Mouse (Mus musculus): ENCODE results near the gene Adgb. TPM values are rescaled to one million over a fixed set of nuclear protein-coding genes. Genes with fewer than 3 reads are reported as not detected.
"Not testable (repeated sequence)": the region's sequence is repeated elsewhere in the genome, so short reads cannot be mapped to it uniquely, and the experiment has no call there.

The Adgb gene
- polyA plus RNA-seq (2015; fragmentation: Nextera tagmentation; extraction: Ambion mirVana) = 0.17 and 0.21 TPM in 2 replicates

GRCm38 (mm10) chr10:10471961-10472610 lies at the start of gene Adgb:
Gene Adgb, minus strand, starts transcription at chr10:10472326.
- peak within 1 kb of the TSS; percentile 12; the same call in 1 of the 2 replicates for H3K9ac ChIP-seq
- WGBS = 6% methylated on average over 22 of the region's 22 CpGs
- H3K9me3 ChIP-seq = no peaks in the 10 kb centered on the region
- H3K4me2 ChIP-seq = peak within 1 kb of the TSS; percentile 49
- ATAC-seq (ENCODE audit: insufficient read depth, low FRiP score, low read depth) = peak; percentile 83; the same call in 1 of the 2 replicates
- peak within 1 kb of the TSS; percentile 20; the same call in 1 of the 2 replicates for H3K4me3 ChIP-seq (replicated peaks)
- H3K4me1 ChIP-seq = peaks cover 6% of the 10 kb centered on the region; the same call in 1 of the 2 replicates
- no peaks in the 10 kb centered on the region for H3K27me3 ChIP-seq (replicated peaks)
- H3K27ac ChIP-seq = peak within 1 kb of the TSS; percentile 31; the same call in 1 of the 2 replicates
- no peaks in the 10 kb centered on the region for H3K36me3 ChIP-seq

- ATAC-seq (ENCODE audit: insufficient read depth, low FRiP score, low read depth) = no peak
- H3K9ac ChIP-seq = no peak overlapping the region
- H3K27ac ChIP-seq = no peak overlapping the region
- no peak overlapping the region for H3K4me3 ChIP-seq (replicated peaks)
- H3K9me3 ChIP-seq = no peaks in the 10 kb centered on the region
- 59% methylated on average over 1 of the region's 1 CpGs for WGBS
- H3K4me1 ChIP-seq = no peaks in the 10 kb centered on the region
- H3K27me3 ChIP-seq (replicated peaks) = no peaks in the 10 kb centered on the region
- H3K4me2 ChIP-seq = no peak overlapping the region
- H3K36me3 ChIP-seq = no peaks in the 10 kb centered on the region
Observed at GRCm38 (mm10) chr10:10480139-10480538, 8.0 kb upstream of the Adgb start.

- H3K27ac ChIP-seq; ATAC-seq (ENCODE audit: insufficient read depth, low FRiP score, low read depth); H3K4me3 ChIP-seq (replicated peaks); H3K36me3 ChIP-seq; H3K9me3 ChIP-seq; H3K27me3 ChIP-seq (replicated peaks); H3K4me2 ChIP-seq; H3K4me1 ChIP-seq; H3K9ac ChIP-seq: not testable (repeated sequence)
- WGBS = 50% methylated on average over 10 of the region's 10 CpGs
Observed at GRCm38 (mm10) chr10:10477429-10477828, 5.3 kb upstream of the Adgb start.

GRCm38 (mm10) chr10:10476956-10477355 lies 4.8 kb upstream of the Adgb start:
- H3K27ac ChIP-seq = no peak overlapping the region
- no peak overlapping the region for H3K4me2 ChIP-seq
- no peak overlapping the region for H3K9ac ChIP-seq
- no peaks in the 10 kb centered on the region for H3K9me3 ChIP-seq
- no peak for ATAC-seq (ENCODE audit: insufficient read depth, low FRiP score, low read depth)
- H3K36me3 ChIP-seq = no peaks in the 10 kb centered on the region
- H3K27me3 ChIP-seq (replicated peaks) = no peaks in the 10 kb centered on the region
- H3K4me1 ChIP-seq = peaks cover 5% of the 10 kb centered on the region; the same call in 1 of the 2 replicates
- 30% methylated on average over 5 of the region's 5 CpGs for WGBS
- H3K4me3 ChIP-seq (replicated peaks) = no peak overlapping the region

GRCm38 (mm10) chr10:10476549-10476948 lies 4.4 kb upstream of the Adgb start:
- H3K9ac ChIP-seq = no peak overlapping the region
- ATAC-seq (ENCODE audit: insufficient read depth, low FRiP score, low read depth) = no peak
- no peaks in the 10 kb centered on the region for H3K36me3 ChIP-seq
- no peak overlapping the region for H3K4me2 ChIP-seq
- H3K4me1 ChIP-seq = peaks cover 6% of the 10 kb centered on the region; the same call in 1 of the 2 replicates
- no peak overlapping the region for H3K4me3 ChIP-seq (replicated peaks)
- WGBS = 75% methylated on average over 2 of the region's 2 CpGs
- H3K9me3 ChIP-seq = no peaks in the 10 kb centered on the region
- H3K27ac ChIP-seq = no peak overlapping the region
- H3K27me3 ChIP-seq (replicated peaks) = no peaks in the 10 kb centered on the region

- 47% methylated on average over 6 of the region's 6 CpGs for WGBS
Observed at GRCm38 (mm10) chr10:10468699-10469547, 3.2 kb downstream of the Adgb start.

DNA sequence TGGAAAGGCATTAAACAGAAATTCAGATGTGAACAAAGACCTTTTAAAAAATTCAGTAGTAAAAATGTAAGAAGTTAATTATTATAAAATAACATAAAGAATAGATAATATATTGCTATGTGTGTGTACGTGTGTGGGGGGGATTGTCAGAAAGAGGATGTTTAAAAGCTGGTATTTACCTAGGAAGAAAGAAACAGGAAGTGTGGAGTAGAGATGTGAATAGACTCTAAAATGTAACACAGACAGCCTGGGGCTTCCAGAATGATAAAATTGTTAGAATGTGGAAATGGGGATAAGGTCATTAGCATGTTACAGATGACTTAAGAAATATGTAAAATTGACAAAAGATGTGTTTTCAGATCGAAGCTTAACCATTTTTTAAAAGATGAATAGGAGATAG lies 12.0 kb downstream of the Adgb start:
- Histone ChIP-seq H3K4me1 (no peaks in the 10 kb centered on the region), H3K9me3 (no peaks in the 10 kb centered on the region), H3K4me2 (no peak overlapping the region), H3K9ac (no peak overlapping the region), H3K27me3 (replicated peaks) (no peaks in the 10 kb centered on the region), H3K4me3 (replicated peaks) (no peak overlapping the region), H3K36me3 (no peaks in the 10 kb centered on the region), H3K27ac (no peak overlapping the region)
- no peak for ATAC-seq (ENCODE audit: insufficient read depth, low FRiP score, low read depth)
- WGBS = 48% methylated on average over 2 of the region's 2 CpGs

More at GRCm38 (mm10) chr10:10468699-10469547, 3.2 kb downstream of the Adgb start:
- no peak; the same call in 1 of the 2 replicates for ATAC-seq (ENCODE audit: insufficient read depth, low FRiP score, low read depth)
- H3K4me2 ChIP-seq = no peak overlapping the region
- no peaks in the 10 kb centered on the region for H3K27me3 ChIP-seq (replicated peaks)
- no peak overlapping the region for H3K27ac ChIP-seq
- H3K36me3 ChIP-seq = no peaks in the 10 kb centered on the region
- peaks cover 6% of the 10 kb centered on the region; the same call in 1 of the 2 replicates for H3K4me1 ChIP-seq
- no peaks in the 10 kb centered on the region for H3K9me3 ChIP-seq
- no peak overlapping the region for H3K4me3 ChIP-seq (replicated peaks)
- H3K9ac ChIP-seq = no peak overlapping the region

GRCm38 (mm10) chr10:10456991-10457390 lies 15.1 kb downstream of the Adgb start:
- no peaks in the 10 kb centered on the region for H3K27me3 ChIP-seq (replicated peaks)
- no peak for ATAC-seq (ENCODE audit: insufficient read depth, low FRiP score, low read depth)
- 84% methylated on average over 5 of the region's 5 CpGs for WGBS

GRCm38 (mm10) chr10:10449067-10449466 lies 23.1 kb downstream of the Adgb start:
- no peaks in the 10 kb centered on the region for H3K9me3 ChIP-seq
- WGBS = 72% methylated on average over 3 of the region's 3 CpGs
- H3K4me1 ChIP-seq = no peaks in the 10 kb centered on the region
- no peaks in the 10 kb centered on the region for H3K27me3 ChIP-seq (replicated peaks)
- H3K27ac ChIP-seq = no peak overlapping the region
- H3K9ac ChIP-seq = no peak overlapping the region
- H3K4me2 ChIP-seq = no peak overlapping the region
- no peaks in the 10 kb centered on the region for H3K36me3 ChIP-seq
- no peak for ATAC-seq (ENCODE audit: insufficient read depth, low FRiP score, low read depth)
- H3K4me3 ChIP-seq (replicated peaks) = no peak overlapping the region

More at GRCm38 (mm10) chr10:10456991-10457390, 15.1 kb downstream of the Adgb start:
- Histone ChIP-seq H3K4me2 (no peak overlapping the region), H3K9me3 (no peaks in the 10 kb centered on the region), H3K27ac (no peak overlapping the region), H3K9ac (no peak overlapping the region), H3K4me3 (replicated peaks) (no peak overlapping the region), H3K4me1 (no peaks in the 10 kb centered on the region), H3K36me3 (no peaks in the 10 kb centered on the region)

DNA sequence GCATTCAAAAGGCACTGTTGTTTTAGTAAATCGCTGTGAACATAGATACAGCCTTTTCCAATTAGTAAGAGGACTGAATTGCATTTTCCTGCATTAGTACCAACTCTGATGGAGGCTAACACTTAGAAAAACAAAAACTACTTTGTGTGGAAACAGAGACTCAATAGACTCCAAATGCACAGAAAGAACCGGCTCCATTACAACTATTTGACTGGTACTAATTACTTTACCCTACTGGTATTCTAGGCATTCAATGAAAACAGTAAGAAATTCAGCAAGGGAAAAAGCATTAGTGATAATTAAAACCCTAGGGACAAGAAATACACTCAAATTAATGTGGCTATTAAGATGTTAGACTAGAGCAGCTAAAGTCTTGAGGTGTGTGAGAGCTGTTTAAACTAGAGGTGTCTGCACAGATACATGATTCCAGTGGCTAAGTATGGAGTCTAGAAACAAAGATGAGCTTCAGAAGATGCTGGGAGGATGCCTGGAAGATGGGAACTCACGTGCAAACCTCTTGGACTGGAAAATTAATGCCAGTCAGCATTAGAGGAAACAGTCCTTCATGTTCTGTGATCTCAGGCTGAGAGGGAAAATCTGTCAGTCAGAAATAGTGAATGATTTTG lies 27.2 kb downstream of the Adgb start:
- Histone ChIP-seq H3K27ac (no peak overlapping the region), H3K9me3 (no peaks in the 10 kb centered on the region), H3K36me3 (no peaks in the 10 kb centered on the region), H3K4me2 (no peak overlapping the region), H3K9ac (no peak overlapping the region), H3K4me3 (replicated peaks) (no peak overlapping the region), H3K4me1 (no peaks in the 10 kb centered on the region), H3K27me3 (replicated peaks) (no peaks in the 10 kb centered on the region)
- ATAC-seq (ENCODE audit: insufficient read depth, low FRiP score, low read depth) = no peak
- WGBS = 66% methylated on average over 3 of the region's 3 CpGs

DNA sequence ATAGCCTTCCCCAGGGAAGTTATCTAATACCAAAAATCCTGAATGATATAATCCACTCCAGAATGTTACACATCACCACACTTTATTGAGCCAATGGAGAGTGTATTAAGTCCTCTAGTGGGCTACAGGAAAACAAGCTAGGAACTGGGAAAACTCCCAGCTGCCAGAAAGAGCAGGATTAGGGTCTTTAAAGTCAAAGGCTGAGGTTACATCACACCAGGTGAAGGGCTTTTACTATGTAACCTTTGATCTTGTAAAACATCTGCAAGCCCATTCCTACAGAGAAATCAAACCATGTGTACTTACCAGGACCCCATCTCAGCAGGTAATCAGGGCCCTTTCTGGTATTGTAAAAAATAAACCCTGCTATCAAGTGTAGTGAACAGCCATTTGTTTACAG lies 28.6 kb downstream of the Adgb start:
- H3K4me2 ChIP-seq = no peak overlapping the region
- H3K27me3 ChIP-seq (replicated peaks) = no peaks in the 10 kb centered on the region
- no peaks in the 10 kb centered on the region for H3K9me3 ChIP-seq
- H3K27ac ChIP-seq = no peak overlapping the region
- no peak overlapping the region for H3K9ac ChIP-seq
- no peak overlapping the region for H3K4me3 ChIP-seq (replicated peaks)
- ATAC-seq (ENCODE audit: insufficient read depth, low FRiP score, low read depth) = no peak
- H3K4me1 ChIP-seq = no peaks in the 10 kb centered on the region
- H3K36me3 ChIP-seq = no peaks in the 10 kb centered on the region

DNA sequence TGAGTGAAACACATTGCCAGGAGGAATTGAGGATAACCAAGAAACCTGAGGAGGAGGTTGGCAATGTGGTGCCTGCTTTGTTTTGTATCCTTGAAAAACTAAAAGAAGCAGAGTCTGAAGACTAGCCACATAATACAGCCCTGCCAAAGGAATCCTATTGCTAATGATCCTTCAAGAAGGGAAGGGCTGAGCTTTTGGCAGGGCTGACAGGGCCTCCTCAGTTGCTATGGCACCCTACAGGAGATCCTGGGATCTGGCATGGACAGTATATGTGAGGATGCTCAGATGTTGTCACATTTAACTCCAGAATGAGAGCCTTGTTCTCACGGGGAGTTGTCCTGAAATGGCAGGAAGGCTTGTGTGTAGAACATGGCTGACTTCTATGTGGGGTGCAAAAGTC lies 37.1 kb downstream of the Adgb start:
- no peak overlapping the region for H3K4me2 ChIP-seq
- no peak overlapping the region for H3K27ac ChIP-seq
- no peak for ATAC-seq (ENCODE audit: insufficient read depth, low FRiP score, low read depth)
- H3K27me3 ChIP-seq (replicated peaks) = no peaks in the 10 kb centered on the region
- H3K4me3 ChIP-seq (replicated peaks) = no peak overlapping the region
- no peaks in the 10 kb centered on the region for H3K36me3 ChIP-seq
- no peaks in the 10 kb centered on the region for H3K9me3 ChIP-seq
- WGBS = 74% methylated on average over 1 of the region's 1 CpGs
- H3K9ac ChIP-seq = no peak overlapping the region
- no peaks in the 10 kb centered on the region for H3K4me1 ChIP-seq

All from stomach, embryonic 15.5 days (tissue).